Mouse (Mus musculus) megakaryocyte, embryonic 14.5 days (primary cell): ENCODE measurements around the gene Src. TPM values are rescaled to one million over a fixed set of nuclear protein-coding genes. Genes with fewer than 3 reads are reported as not detected.

ENCODE experiments used
- H3K27me3 ChIP-seq: replicated peaks from 2 replicates; pipeline ENCODE3; 2012; ENCODE audit warnings: inconsistent platforms
- H3K36me3 ChIP-seq: replicated peaks from 2 replicates; pipeline ENCODE3; 2012; ENCODE audit warnings: low read length, inconsistent platforms, mixed read lengths
- H3K4me1 ChIP-seq: 2 replicates; pipeline ENCODE4 v1.6.1; 2012; ENCODE audit warnings: inconsistent platforms
- H3K4me3 ChIP-seq: replicated peaks from 2 replicates; pipeline ENCODE3; 2012; ENCODE audit warnings: moderate library complexity, mild to moderate bottlenecking, inconsistent platforms
- H3K9me3 ChIP-seq: 2 replicates; pipeline ENCODE4 v1.6.1; 2012; ENCODE audit warnings: inconsistent platforms
- FLI1 ChIP-seq: IDR thresholded peaks from 2 replicates; pipeline ENCODE4 v1.6.1; 2012; ENCODE audit warnings: low read length, inconsistent platforms, mixed read lengths
- GATA1 ChIP-seq: IDR thresholded peaks from 3 replicates; pipeline ENCODE4 v1.6.1; 2012; ENCODE audit warnings: mixed read lengths, low read length, inconsistent platforms, borderline replicate concordance
- polyA plus RNA-seq: library from polyadenylated mRNA; stranded (reverse); fragments of >175 nt; gene quantifications from 2 replicates; pipeline ENCODE4 v1.2.3, GENCODE M21; 2012; ENCODE audit warnings: low replicate concordance; ENCODE audit not compliant: insufficient read depth

The Src gene
- polyA plus RNA-seq, 1 experiment = 186 TPM

DNA sequence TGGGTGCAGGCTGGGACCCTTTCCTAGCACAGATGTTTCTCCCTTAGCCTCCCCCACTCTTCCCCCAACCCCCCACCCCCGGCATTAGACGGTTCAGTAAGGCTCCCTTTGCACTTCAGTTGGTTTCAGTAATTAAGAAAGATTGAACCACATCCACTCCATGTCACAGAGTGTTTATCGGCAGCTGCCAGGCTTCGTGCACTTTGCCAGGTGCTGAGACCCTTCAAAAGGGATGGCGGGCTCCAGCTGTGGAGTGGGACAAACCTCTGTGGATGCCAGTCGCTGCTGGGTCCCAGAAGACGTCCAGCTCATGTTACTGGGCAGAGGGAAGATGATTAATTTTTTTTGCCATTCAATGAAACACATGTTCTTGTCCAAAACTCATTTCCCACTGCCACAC lies 100.2 kb downstream of the Src start:
- Histone ChIP-seq H3K4me3 (no peak overlapping the region), H3K4me1 (no peaks in the 10 kb centered on the region), H3K27me3 (peaks cover 82% of the 10 kb centered on the region), H3K36me3 (no peaks in the 10 kb centered on the region), H3K9me3 (no peaks in the 10 kb centered on the region)
- TF ChIP-seq FLI1 (no peak), GATA1 (no peak)

DNA sequence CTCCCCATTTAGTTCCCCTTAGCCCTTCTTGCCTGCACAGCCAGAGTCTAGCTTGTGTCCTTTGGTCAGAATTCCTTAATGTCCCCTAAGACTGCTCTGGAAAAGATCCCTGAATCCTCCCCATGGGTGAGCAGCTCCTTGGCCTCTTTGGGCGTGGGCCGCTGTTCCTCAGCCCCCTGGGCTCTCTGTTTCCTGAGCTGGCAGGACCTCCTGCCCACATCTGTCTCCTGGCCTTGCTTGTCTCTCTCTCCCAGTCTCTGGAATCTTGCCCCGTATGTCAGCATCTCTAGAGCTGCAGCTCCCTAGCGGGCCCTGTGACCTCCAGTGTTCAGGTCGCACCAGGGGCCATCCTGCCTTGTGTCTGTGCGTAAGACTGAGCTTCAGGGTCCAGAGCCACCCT lies 101.2 kb downstream of the Src start:
- Histone ChIP-seq H3K9me3 (no peaks in the 10 kb centered on the region), H3K27me3 (peaks cover 76% of the 10 kb centered on the region), H3K4me3 (no peak overlapping the region), H3K36me3 (no peaks in the 10 kb centered on the region), H3K4me1 (no peaks in the 10 kb centered on the region)
- TF ChIP-seq FLI1 (no peak), GATA1 (no peak)

DNA sequence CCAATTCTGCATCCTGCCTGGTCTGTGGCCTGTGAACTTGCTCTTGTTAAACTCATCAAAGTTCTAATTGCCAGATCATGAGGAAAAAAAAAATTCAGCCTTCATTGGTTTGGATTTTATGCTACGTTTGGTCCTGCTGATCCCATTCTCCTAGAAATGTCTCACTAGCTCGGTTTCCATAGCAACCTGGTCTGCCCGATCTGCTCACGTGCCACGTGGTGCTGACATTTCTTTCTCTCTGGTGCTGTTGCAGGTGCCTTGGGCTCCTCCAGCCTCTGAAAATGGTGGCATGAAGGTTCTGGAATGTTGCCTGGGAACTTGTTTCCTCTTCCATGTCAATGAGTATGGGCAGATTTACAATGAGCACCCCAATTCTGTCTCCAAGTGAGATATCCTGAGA lies 102.3 kb downstream of the Src start:
- Histone ChIP-seq H3K36me3 (no peaks in the 10 kb centered on the region), H3K4me3 (no peak overlapping the region), H3K4me1 (no peaks in the 10 kb centered on the region), H3K27me3 (peaks cover 69% of the 10 kb centered on the region), H3K9me3 (no peaks in the 10 kb centered on the region)
- TF ChIP-seq GATA1 (no peak), FLI1 (no peak)

Other genes starting within 250 kb of the Src start
- gene Rbl1, start 213.9 kb upstream of the Src start, polyA plus RNA-seq = 1.3 and 2.1 TPM in 2 replicates
- gene Rpn2, start 139.4 kb upstream of the Src start, polyA plus RNA-seq = 73.1 and 98.6 TPM in 2 replicates
- gene Mroh8, start 138.9 kb upstream of the Src start, polyA plus RNA-seq = not detected in 2 replicates
- 1.1 TPM in 1 of 2 replicates, not detected in the other for gene Ghrh, start 70.9 kb upstream of the Src start, polyA plus RNA-seq
- gene Manbal, start 50.9 kb upstream of the Src start, polyA plus RNA-seq = 42.3 and 73.0 TPM in 2 replicates
- gene Nnat, start 141.6 kb downstream of the Src start, polyA plus RNA-seq = not detected in 2 replicates
- gene Blcap, start 152.8 kb downstream of the Src start, polyA plus RNA-seq = 24.7 and 88.6 TPM in 2 replicates